Mouse (Mus musculus) c-Kit-positive CD71-positive TER-119-negative erythroid progenitor cells, embryonic 14.5 days (primary cell): ENCODE results near the gene Svip.

Experiments
- DNase-seq: peaks from one replicate; pipeline ENCODE4 v3.0.0-alpha.2; 2013; ENCODE audit warnings: low read depth

Gene Svip

GRCm38 (mm10) chr7:52005511-52006295 is at the start of gene Svip:
Gene Svip, minus strand, starts transcription at chr7:52006018.
- DNase-seq: peak; percentile 92

DNA sequence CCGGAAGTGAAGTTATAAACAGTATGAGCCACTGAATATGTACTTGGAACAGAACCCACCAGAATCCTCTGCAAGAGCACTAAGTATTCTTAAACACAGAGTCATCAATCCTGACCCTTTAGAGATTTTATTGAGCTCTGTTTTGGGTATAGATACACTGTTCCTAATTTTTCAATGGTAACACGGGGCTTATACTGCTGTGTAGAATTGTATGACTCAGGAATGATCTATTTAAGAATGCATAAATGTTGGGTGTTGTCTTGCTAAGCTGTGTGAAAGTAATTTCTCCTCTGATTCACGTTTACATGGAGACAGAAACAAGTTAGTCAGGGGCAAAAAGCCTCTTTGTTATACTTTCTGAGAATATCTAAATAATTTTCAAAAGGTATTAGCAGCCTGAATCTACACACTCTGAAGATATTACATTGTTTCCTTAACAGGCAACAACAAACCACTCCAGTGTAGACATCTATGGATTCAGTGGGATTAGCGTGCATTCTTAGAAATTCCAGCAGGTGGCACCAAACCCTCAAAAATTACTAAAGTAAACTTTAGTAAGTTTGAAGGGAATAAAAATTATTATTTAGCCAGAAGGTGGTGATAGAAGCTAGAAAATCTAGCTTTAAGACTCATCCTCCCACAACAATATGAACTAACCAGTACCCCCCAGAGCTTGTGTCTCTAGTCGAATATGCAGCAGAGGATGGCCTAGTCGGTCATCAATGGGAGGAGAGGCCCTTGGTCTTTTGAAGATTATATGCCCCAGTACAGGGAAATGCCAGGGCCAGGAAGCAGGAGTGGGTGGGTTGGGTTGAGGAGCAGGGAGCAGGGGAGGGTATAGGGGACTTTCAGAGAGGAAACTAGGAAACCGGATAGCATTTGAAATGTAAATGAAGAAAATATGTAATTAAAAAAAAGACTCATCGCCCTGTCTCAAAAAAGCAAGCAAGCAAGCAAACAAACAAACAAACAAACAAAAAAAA is 32.1 kb upstream of the Svip start:
- peak; percentile 10 for DNase-seq

GRCm38 (mm10) chr7:52024050-52024626 is 18.3 kb upstream of the Svip start:
- DNase-seq: no peak

GRCm38 (mm10) chr7:52022039-52022438 is 16.2 kb upstream of the Svip start:
- no peak for DNase-seq

- no peak for DNase-seq
Measured at GRCm38 (mm10) chr7:52015628-52016027, 9.8 kb upstream of the Svip start, which contains the start of gene 1700015G11Rik. Gene 1700015G11Rik, minus strand, starts transcription at chr7:52015728.

GRCm38 (mm10) chr7:52015180-52015579 is 9.4 kb upstream of the Svip start:
- no peak for DNase-seq

DNA sequence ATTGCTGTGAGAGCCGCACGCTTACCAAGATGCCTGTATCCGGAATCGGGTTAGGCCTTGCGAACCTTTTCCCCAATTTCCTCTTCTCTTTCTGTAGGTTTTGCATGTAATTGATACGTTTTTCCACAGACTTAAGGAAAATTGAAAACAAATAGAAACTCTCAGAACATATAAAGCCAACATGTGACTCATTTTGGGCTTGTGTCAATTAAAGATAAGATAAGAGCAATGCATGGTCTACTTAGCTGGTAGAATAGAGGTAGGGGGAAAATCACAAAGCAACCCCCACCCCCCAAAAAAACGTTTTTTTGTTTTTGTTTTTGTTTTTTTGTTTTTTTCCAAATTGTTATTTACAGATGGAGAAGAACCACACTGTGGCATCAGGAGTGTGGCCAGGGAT is 7.6 kb upstream of the Svip start:
- DNase-seq: no peak

- no peak for DNase-seq
Measured at GRCm38 (mm10) chr7:52007138-52007537, 1.3 kb upstream of the Svip start.

DNA sequence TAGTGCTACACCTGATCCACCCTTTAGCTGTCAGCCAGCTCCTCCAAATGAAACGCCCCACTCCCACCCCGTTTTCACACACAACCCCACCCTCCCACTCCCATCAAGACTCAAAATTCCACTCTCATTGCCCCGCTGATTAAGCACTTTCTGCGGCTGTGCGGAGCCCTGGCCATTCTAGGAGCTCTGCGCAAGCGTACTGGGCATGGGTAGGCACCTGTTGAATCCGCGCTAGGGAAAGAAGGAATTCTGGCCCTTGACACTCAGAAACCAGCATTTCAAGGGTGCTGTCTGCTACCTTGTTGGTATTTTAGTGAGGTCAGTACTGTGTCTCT is 445 bp upstream of the Svip start:
- no peak for DNase-seq

- peak; percentile 79 for DNase-seq
Measured at GRCm38 (mm10) chr7:51991020-51991419, 14.8 kb downstream of the Svip start.

DNA sequence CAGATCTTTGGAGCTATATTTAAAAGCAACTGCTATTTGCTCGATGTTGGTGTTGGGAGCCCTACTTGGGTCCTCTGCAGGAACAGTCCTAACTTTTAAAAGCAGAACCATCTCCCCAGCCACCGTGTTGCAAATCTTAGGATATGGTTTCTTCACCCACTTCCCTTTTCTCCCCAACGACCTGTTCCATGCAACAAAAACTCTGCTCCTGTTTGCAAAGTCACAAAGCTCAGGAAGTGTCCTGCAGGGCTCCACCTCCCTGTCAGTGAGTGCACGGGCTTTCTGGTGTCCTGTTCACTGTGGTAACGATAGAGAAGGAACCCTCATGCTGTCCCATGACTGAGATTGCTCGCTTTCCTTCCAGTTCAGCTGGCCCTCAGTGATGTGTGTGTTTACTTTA is 18.9 kb downstream of the Svip start:
- no peak for DNase-seq

GRCm38 (mm10) chr7:51985763-51986162 is 20.1 kb downstream of the Svip start:
- DNase-seq: no peak

- DNase-seq: no peak
Measured at GRCm38 (mm10) chr7:51982303-51982702, 23.5 kb downstream of the Svip start.

DNA sequence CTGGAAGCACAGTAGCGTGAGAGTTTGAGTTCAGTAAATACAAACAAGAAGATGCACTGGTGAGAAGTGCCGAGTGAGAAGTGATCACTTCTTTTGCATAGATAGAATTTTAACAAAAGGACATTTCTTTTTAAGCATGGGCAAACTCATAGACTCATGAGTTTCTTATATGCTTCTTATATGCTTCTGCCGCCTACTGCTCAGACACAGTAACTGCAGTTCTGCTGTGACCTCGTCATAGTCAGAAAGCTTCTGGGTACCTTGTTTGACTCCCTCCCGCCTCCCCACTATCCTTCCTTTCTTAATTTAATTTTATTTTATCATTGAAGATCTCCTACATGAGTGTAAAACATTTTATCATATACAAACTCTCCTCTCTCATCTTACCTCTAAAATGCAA is 26.5 kb downstream of the Svip start:
- peak; percentile 32 for DNase-seq

DNA sequence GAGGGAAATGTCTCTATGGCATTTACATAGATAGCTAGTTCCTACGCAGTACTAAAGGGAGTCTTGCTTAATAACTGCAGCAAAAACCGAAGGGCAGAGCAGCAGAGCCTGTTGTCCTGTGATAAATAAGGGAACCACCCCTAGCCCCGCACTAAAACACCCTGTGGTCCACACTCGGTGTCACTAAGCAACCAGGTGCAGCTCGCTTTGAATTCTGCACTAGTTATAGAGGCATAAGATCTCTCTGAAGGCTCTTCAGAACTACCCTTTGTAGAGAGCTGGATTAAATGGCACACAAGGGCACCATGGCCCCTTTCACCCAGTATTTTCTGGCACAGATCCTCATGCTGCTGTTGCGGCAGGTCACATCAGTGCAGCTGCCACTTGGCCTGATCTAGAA is 30.6 kb downstream of the Svip start:
- no peak for DNase-seq

GRCm38 (mm10) chr7:51973526-51973925 is 32.3 kb downstream of the Svip start:
- DNase-seq: no peak

- no peak for DNase-seq
Measured at GRCm38 (mm10) chr7:51973091-51973490, 32.7 kb downstream of the Svip start.

GRCm38 (mm10) chr7:51972252-51972855 is 33.5 kb downstream of the Svip start:
- peak; percentile 41 for DNase-seq

DNA sequence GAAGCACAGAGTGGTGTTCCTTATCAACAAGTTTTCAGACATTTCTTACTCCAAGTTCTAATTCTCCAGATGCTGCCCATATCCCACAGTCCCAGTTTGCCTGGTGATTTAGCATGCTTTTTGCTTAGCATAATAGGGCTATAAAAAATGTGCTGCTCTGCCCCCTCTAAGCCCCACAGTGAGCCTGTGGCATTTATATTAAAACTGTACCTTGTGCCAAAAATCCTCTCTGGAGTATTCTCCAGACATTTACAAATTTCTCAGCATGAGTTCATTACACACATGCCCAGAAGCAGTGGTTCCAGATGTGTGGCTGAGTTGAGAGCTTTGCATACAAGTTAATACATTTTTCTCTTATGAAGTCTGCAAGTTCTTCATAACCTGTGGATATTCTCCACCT is 36.4 kb downstream of the Svip start:
- DNase-seq: no peak

DNA sequence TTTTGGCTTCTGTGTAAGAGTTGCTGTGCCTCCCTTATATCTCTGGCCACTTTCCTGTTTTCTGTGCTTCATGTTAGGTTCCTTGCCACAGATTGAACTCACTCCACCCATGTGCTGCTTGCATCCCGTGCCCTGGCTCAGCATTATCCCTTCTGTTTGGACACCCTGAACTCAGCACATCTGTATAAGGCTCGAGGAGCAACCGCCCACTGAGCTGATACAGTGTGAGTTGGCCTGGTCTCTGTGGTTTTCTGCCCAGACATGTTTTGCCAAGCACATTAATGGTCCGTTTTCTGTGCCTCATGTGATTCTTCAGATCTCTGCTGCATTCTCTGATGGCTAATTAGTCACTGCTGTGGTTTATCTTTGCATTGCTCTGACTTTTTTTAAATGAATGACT is 38.2 kb downstream of the Svip start:
- DNase-seq: no peak

DNA sequence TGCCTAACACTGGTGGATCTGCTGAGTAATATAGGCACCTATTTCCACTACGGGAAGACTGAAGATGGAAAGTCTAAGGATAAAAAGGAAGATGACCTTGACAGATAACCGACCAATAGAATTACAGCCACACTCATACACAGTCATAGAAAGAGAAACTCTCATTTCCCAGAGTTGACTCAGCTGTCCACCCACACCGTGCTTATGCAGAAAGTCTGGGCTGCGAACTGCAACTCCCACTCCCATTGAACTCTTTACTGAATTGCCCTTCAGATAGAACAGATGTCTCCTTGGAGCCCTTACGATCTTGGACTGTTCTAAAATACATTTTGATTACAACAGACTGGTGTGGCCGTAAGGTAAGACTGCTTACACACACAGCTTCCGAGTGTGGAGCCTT is 41.1 kb downstream of the Svip start:
- DNase-seq: no peak

DNA sequence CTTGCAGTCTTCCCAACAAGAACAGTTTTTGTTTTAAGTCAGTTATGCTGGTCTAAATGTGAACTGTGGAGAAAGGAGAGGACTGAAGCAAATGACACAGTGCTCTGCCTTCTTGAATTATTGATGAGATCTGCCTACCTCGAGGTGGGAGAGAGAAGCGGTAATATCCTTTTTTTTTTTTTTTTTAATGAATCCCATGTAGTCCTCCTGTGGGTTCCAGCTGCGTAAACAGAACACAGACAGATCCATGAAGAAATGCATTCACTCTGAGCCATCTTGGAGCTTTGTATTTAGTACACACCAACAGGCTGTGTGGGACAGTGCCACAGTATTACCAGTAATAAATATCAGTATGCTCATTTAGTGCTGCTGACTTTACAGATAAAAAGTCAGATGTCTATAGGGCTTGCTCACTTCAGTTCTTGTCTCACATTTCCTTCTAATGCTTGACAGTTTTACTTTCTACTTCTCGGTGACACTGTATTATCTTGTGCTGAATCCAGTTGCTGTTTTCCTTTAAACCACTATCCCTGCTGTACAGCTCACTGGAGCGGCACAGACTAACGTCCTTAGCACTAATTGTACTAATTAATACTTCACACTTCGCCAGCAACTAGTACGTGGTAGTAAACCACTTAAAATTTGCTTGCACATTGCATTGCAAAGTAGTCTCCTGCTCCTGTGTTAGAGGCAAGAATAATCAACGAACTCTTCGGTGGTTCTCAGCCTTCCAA is 43.4 kb downstream of the Svip start:
- no peak for DNase-seq
